Mouse (Mus musculus) limb, embryonic 11.5 days (tissue): ENCODE measurements around the gene Gm10697. TPM values are rescaled to one million over a fixed set of nuclear protein-coding genes. Genes with fewer than 3 reads are reported as not detected.
"Not testable (repeated sequence)": the region's sequence is repeated elsewhere in the genome, so short reads cannot be mapped to it uniquely, and the experiment has no call there.

Source experiments
- ATAC-seq: fragments of 200-750 bp; cut with Nextera tagmentation; 2 replicates; pipeline ENCODE4 v1.8.0; 2017; ENCODE audit warnings: low read depth; ENCODE audit not compliant: insufficient number of reproducible peaks, low FRiP score, low TSS enrichment
- DNase-seq: peaks from one replicate; pipeline ENCODE4 v3.0.0-alpha.2; 2015; ENCODE audit warnings: low spot score
- H3K27ac ChIP-seq: fragments of 300-500 bp; sonication (generic); replicated peaks from 2 replicates; pipeline ENCODE4 v1.5.1; 2014; ENCODE audit warnings: low read depth, mild to moderate bottlenecking, low read length
- H3K27me3 ChIP-seq: fragments of 300-500 bp; sonication (generic); 2 replicates; pipeline ENCODE4 v1.6.1; 2014; ENCODE audit warnings: mild to moderate bottlenecking, low read length, mixed read lengths; ENCODE audit not compliant: control insufficient read depth, insufficient read depth
- H3K36me3 ChIP-seq: fragments of 300-500 bp; sonication (generic); 2 replicates; pipeline ENCODE4 v1.6.1; 2014; ENCODE audit warnings: mild to moderate bottlenecking, low read length, moderate library complexity, mixed read lengths; ENCODE audit not compliant: control insufficient read depth, insufficient read depth
- H3K4me1 ChIP-seq: fragments of 300-500 bp; sonication (generic); 2 replicates; pipeline ENCODE4 v1.6.1; 2014; ENCODE audit warnings: low read length, mixed read lengths; ENCODE audit not compliant: control insufficient read depth, insufficient read depth
- H3K4me2 ChIP-seq: fragments of 300-500 bp; sonication (generic); 2 replicates; pipeline ENCODE4 v1.6.1; 2014; ENCODE audit warnings: low read depth, mild to moderate bottlenecking, moderate library complexity; ENCODE audit not compliant: severe bottlenecking
- H3K4me3 ChIP-seq: fragments of 300-500 bp; sonication (generic); 2 replicates; pipeline ENCODE4 v1.5.1; 2014; ENCODE audit warnings: low read depth, low read length
- H3K9ac ChIP-seq: fragments of 300-500 bp; sonication (generic); 2 replicates; pipeline ENCODE4 v1.6.1; 2014; ENCODE audit warnings: mild to moderate bottlenecking, low read length
- H3K9me3 ChIP-seq: fragments of 300-500 bp; sonication (generic); 2 replicates; pipeline ENCODE4 v1.6.1; 2016; ENCODE audit warnings: low read length; ENCODE audit not compliant: control insufficient read depth
- WGBS: fragments of 180-500 bp; shearing (Covaris S2); extraction: QIAGEN DNeasy Blood & Tissue Kit; methylation state at CpG from one replicate; pipeline ENCODE4 v1.1.7; 2014; 5-methylcytosine and 5-hydroxymethylcytosine counted together
- polyA plus RNA-seq: library from polyadenylated mRNA; unstranded; fragments of >200 nt; fragmentation: Nextera tagmentation; extraction: Ambion mirVana; gene quantifications from 2 replicates; pipeline ENCODE4 v1.2.1, GENCODE M21; 2014

The Gm10697 gene
- polyA plus RNA-seq, result not detected in 2 replicates

DNA sequence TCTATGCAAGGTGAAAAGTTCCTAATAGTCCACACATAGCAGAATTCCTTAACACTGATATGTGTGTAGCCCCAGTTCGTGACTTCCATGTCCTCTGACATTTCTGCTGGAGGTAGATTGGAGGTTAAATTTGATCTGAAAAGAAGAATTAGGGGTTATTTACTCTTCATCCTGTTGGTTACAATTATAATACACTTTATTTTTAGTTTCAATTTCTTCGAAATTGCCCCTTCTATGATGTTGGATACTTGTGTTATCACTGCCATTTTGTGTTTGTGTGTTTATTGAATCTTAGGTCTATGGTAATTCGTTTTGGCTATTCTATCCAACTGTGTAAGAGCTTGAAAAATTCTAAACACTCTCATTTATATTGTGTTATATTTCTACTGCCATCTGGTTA, at the start of gene Gm10697:
Gm10697 (minus strand) TSS at position 101 of the 400 bp plus-strand sequence.
- WGBS, result 86% methylated on average over 1 of the region's 3 CpGs
- not testable (repeated sequence) for H3K36me3 ChIP-seq

GRCm38 (mm10) chr3:94115071-94115470, 42.6 kb upstream of the Gm10697 start:
- not testable (repeated sequence) for H3K27me3 ChIP-seq, H3K4me1 ChIP-seq, H3K4me2 ChIP-seq, H3K9me3 ChIP-seq, H3K27ac ChIP-seq, DNase-seq, H3K9ac ChIP-seq, ATAC-seq, H3K4me3 ChIP-seq, H3K36me3 ChIP-seq
- WGBS, result 79% methylated on average over 1 of the region's 1 CpGs

More for the DNA sequence above, at the start of gene Gm10697:
- DNase-seq, H3K27me3 ChIP-seq, H3K27ac ChIP-seq, H3K4me2 ChIP-seq, H3K9ac ChIP-seq, H3K4me1 ChIP-seq, H3K4me3 ChIP-seq, H3K9me3 ChIP-seq, ATAC-seq: not testable (repeated sequence)

GRCm38 (mm10) chr3:94054785-94055184, 17.7 kb downstream of the Gm10697 start, which contains the start of gene Gm9125:
Gm9125 (minus strand) TSS chr3:94054885.
- not testable (repeated sequence) for H3K4me3 ChIP-seq, H3K4me2 ChIP-seq, H3K9me3 ChIP-seq, H3K9ac ChIP-seq, H3K36me3 ChIP-seq, ATAC-seq, DNase-seq, H3K27me3 ChIP-seq, H3K27ac ChIP-seq, H3K4me1 ChIP-seq
- WGBS, result 89% methylated on average over 1 of the region's 3 CpGs

- H3K9me3 ChIP-seq, H3K36me3 ChIP-seq, H3K9ac ChIP-seq, H3K4me2 ChIP-seq, DNase-seq, H3K4me3 ChIP-seq, H3K27me3 ChIP-seq, H3K4me1 ChIP-seq, ATAC-seq, H3K27ac ChIP-seq: not testable (repeated sequence)
- WGBS, result no CpG with 5 or more reads among the region's 5 CpGs
Observed at GRCm38 (mm10) chr3:94049566-94050121, 22.8 kb downstream of the Gm10697 start.

DNA sequence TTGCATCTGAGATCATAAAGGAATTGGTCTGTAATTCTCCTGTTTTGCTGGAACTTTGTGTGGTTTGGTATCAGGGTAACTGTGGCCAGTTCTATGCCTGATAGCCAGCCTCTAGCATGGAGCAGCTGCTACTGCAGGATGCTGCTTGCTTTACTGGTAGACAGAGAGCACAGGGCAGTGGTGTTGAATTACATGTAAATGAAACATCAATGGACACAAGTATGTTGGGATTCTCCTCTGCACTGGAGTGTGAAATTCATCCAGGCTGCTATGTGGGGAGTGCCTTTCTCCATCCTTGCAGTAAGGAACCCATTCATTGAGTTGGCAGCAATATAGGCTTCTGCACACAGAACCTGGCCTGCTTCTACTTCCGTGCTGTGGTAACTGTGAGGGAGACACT, 34.2 kb downstream of the Gm10697 start:
- ATAC-seq, H3K4me2 ChIP-seq, H3K27ac ChIP-seq, H3K9ac ChIP-seq, H3K4me3 ChIP-seq, H3K4me1 ChIP-seq, DNase-seq, H3K9me3 ChIP-seq, H3K36me3 ChIP-seq, H3K27me3 ChIP-seq: not testable (repeated sequence)
- WGBS, result 82% methylated on average over 1 of the region's 1 CpGs

DNA sequence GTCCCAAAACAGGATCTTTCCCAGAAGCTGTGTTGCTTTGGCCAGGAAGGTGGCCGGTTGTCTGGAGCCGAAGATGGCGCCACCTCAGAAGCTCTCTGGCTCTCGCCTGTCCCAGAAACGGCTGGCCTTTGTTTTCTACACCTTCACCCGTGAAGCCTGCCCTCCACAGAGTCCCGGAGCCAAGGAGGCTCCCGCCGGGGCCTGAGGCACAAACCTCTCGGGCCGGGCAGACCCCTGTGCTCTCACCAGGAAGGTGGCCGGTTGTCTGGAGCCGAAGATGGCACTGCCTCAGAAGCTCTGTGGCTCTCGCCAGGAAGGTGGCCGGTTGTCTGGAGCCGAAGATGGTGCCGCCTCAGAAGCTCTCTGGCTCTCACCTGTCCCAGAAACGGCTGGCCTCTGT, 38.0 kb downstream of the Gm10697 start:
- DNase-seq, H3K4me1 ChIP-seq, H3K27ac ChIP-seq, H3K9me3 ChIP-seq, H3K4me3 ChIP-seq, ATAC-seq, H3K9ac ChIP-seq, H3K36me3 ChIP-seq, H3K27me3 ChIP-seq, H3K4me2 ChIP-seq: not testable (repeated sequence)
- WGBS, result 90% methylated on average over 13 of the region's 18 CpGs

Other genes starting within 250 kb of the Gm10697 start
- gene Tdpoz3, start 246.6 kb downstream of the Gm10697 start, polyA plus RNA-seq, result not detected in 2 replicates
- not detected in 2 replicates for gene Gm9117, start 129.1 kb downstream of the Gm10697 start, polyA plus RNA-seq
- gene Tdpoz5, start 111.3 kb downstream of the Gm10697 start, polyA plus RNA-seq, result not detected in 2 replicates
- gene Gm9125, start 17.8 kb downstream of the Gm10697 start, polyA plus RNA-seq, result not detected in 2 replicates
- not detected in 2 replicates for gene Gm10696, start 105.5 kb upstream of the Gm10697 start, polyA plus RNA-seq
- not detected in 2 replicates for gene Gm5286, start 124.1 kb upstream of the Gm10697 start, polyA plus RNA-seq
- not detected in 2 replicates for gene Gm4778, start 191.4 kb upstream of the Gm10697 start, polyA plus RNA-seq
- 8.1 and 9.1 TPM in 2 replicates for gene Them4, start 237.4 kb upstream of the Gm10697 start, polyA plus RNA-seq